Mouse (Mus musculus): ENCODE results near the gene Tyr. TPM values are rescaled to one million over a fixed set of nuclear protein-coding genes. Genes with fewer than 3 reads are reported as not detected.

Gene Tyr
- total and polyA plus RNA-seq, 2 experiments from 2014 or later = 0.03 TPM; not detected in 1

DNA sequence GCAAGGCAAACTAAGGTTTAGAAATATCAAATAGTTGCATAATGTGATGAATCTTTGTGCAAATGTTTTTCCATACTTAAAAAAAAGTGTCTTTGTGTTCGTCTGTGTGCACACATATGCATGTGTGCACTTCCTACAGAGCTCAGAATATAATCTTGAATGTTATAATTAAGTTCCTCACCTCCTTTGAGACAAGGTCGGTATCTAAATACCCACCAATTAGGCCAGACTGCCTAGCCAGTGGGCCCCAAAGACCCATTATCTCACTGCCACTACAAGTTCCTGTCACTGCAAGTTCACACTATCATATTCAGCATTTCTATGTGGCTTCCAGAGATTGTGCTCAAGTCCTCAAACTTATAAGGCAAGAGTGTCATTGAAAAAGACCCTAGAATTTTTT, 118.4 kb downstream of the Tyr start:
- Histone ChIP-seq H3K27ac (no peak overlapping the region), H3K4me2 (ENCODE audit: low read depth, low read length) (no peak overlapping the region), H3K36me3 (ENCODE audit: insufficient read depth, low read length) (no peaks in the 10 kb centered on the region), H3K4me1 (ENCODE audit: insufficient read depth, low read length) (no peaks in the 10 kb centered on the region), H3K9ac (replicated peaks; ENCODE audit: low read length) (no peak overlapping the region), H3K4me3 (ENCODE audit: low read length) (no peak overlapping the region), H3K9me3 (ENCODE audit: low read length) (no peaks in the 10 kb centered on the region), H3K27me3 (ENCODE audit: insufficient read depth, low read length) (no peaks in the 10 kb centered on the region)
- DNase-seq (ENCODE audit: low spot score) (no peak), ATAC-seq (no peak)
- WGBS = 62% methylated on average over 2 of the region's 2 CpGs
- TF ChIP-seq CTCF (IDR thresholded peaks at IDR 0.05; ENCODE audit: low read depth) = no peak

Other genes starting within 250 kb of the Tyr start
- gene Nox4, start 247.4 kb downstream of the Tyr start, total RNA-seq (2014; rRNA removed) = 0.99 and 1.3 TPM in 2 replicates
- 1.3 and 1.7 TPM in 2 replicates for gene Nox4, start 247.4 kb downstream of the Tyr start, polyA plus RNA-seq (2015; fragmentation: Nextera tagmentation; extraction: Ambion mirVana)
- 160 and 179 TPM in 2 replicates for gene Grm5, start 90.7 kb upstream of the Tyr start, total RNA-seq (2014; rRNA removed)
- gene Grm5, start 90.7 kb upstream of the Tyr start, polyA plus RNA-seq (2015; fragmentation: Nextera tagmentation; extraction: Ambion mirVana) = 54.8 and 57.9 TPM in 2 replicates